Mouse (Mus musculus) cortical plate, adult 2 months (tissue): ENCODE results near the gene Glt8d2.

Experiments used
- CTCF ChIP-seq: fragments of 200-500 bp; IDR thresholded peaks from 2 replicates; pipeline ENCODE4 v1.5.1; 2011; ENCODE audit warnings: mild to moderate bottlenecking, control low read depth, low read length; ENCODE audit not compliant: insufficient read depth; ENCODE audit errors: extremely low read depth
- POLR2A ChIP-seq: fragments of 200-500 bp; IDR thresholded peaks from 2 replicates; pipeline ENCODE4 v1.6.1; 2011; ENCODE audit warnings: mild to moderate bottlenecking, low read length, control low read depth; ENCODE audit not compliant: insufficient read depth; ENCODE audit errors: extremely low read depth

DNA sequence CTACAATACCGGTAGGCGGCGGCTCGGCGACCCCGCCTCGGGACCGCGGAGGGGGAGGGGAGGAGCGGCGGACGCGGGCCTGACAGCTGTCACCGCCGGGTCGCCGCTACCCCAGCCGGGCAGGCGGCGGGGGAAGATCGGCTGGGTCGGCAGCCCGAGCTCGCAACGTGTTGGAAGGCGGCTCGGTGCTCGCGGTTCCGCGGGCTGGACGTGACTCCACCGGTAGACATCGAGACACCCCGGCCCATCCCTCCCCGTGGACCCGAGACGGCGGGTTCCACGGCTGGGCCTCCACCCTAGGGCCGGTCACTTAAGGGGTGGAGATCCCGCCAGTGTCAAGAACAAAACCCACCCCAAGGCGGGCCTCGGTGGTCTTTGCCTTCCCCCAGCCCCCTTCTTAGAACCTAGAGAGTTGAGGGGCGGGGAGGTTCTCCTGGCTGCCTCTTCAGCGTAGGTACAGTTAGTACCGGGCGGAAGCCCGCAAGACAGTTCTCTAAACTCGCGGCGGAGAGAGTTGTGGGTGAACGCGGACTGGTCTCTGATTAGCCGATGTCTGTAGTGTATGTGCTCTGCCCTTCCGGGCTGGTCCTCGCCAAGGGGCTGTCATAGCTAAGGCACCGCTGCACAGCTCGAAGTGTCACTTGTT lies 9.0 kb upstream of the Glt8d2 start:
- no peak for TF ChIP-seq POLR2A
- TF ChIP-seq CTCF = no peak
